Mouse (Mus musculus): Measurements from ENCODE around the gene Abr. TPM values are rescaled to one million over a fixed set of nuclear protein-coding genes. Genes with fewer than 3 reads are reported as not detected.

Gene Abr
- polyA plus RNA-seq, 1 experiment from 2014 or later = 30.7 TPM

- H3K36me3 ChIP-seq (ENCODE audit: insufficient read depth, low read length) = peaks cover 15% of the 10 kb centered on the region
- H3K4me1 ChIP-seq (replicated peaks; ENCODE audit: insufficient read depth, low read length) = peaks cover 7% of the 10 kb centered on the region; the same call in 1 of the 2 replicates
- H3K4me3 ChIP-seq (replicated peaks; ENCODE audit: low read depth, low read length) = no peak overlapping the region
- no peak overlapping the region for H3K4me2 ChIP-seq (ENCODE audit: low read length)
- WGBS = 42% methylated on average over 10 of the region's 10 CpGs
- no peak overlapping the region for H3K9ac ChIP-seq (ENCODE audit: low read depth, low read length)
- H3K27me3 ChIP-seq (ENCODE audit: insufficient read depth, low read length) = no peaks in the 10 kb centered on the region
- no peak for TF ChIP-seq CTCF (IDR thresholded peaks at IDR 0.05; ENCODE audit: low read depth)
- ATAC-seq (replicated peaks; ENCODE audit: low FRiP score, low read depth) (no peak), DNase-seq (ENCODE audit: low spot score) (peak; percentile 52)
- no peak overlapping the region for H3K27ac ChIP-seq
- no peaks in the 10 kb centered on the region for H3K9me3 ChIP-seq (replicated peaks; ENCODE audit: low read length)
Observed at GRCm38 (mm10) chr11:76467073-76467472, 155.0 kb downstream of the Abr start.

GRCm38 (mm10) chr11:76465879-76466278 lies 156.2 kb downstream of the Abr start:
- no peaks in the 10 kb centered on the region for H3K27me3 ChIP-seq (ENCODE audit: insufficient read depth, low read length)
- no peak overlapping the region for H3K9ac ChIP-seq (ENCODE audit: low read depth, low read length)
- H3K36me3 ChIP-seq (ENCODE audit: insufficient read depth, low read length) = peaks cover 24% of the 10 kb centered on the region
- H3K27ac ChIP-seq = no peak overlapping the region
- WGBS = 46% methylated on average over 4 of the region's 4 CpGs
- no peak overlapping the region for H3K4me3 ChIP-seq (replicated peaks; ENCODE audit: low read depth, low read length)
- no peak overlapping the region for H3K4me2 ChIP-seq (ENCODE audit: low read length)
- no peak for TF ChIP-seq CTCF (IDR thresholded peaks at IDR 0.05; ENCODE audit: low read depth)
- peaks cover 7% of the 10 kb centered on the region; the same call in 1 of the 2 replicates for H3K4me1 ChIP-seq (replicated peaks; ENCODE audit: insufficient read depth, low read length)
- DNase-seq (ENCODE audit: low spot score) = peak; percentile 37
- no peak for ATAC-seq (replicated peaks; ENCODE audit: low FRiP score, low read depth)
- H3K9me3 ChIP-seq (replicated peaks; ENCODE audit: low read length) = no peaks in the 10 kb centered on the region

GRCm38 (mm10) chr11:76461696-76462095 lies 160.4 kb downstream of the Abr start:
- Histone ChIP-seq H3K4me2 (ENCODE audit: low read length) (no peak overlapping the region), H3K4me1 (replicated peaks; ENCODE audit: insufficient read depth, low read length) (no peaks in the 10 kb centered on the region), H3K27me3 (ENCODE audit: insufficient read depth, low read length) (no peaks in the 10 kb centered on the region), H3K4me3 (replicated peaks; ENCODE audit: low read depth, low read length) (no peak overlapping the region), H3K9me3 (replicated peaks; ENCODE audit: low read length) (no peaks in the 10 kb centered on the region), H3K9ac (ENCODE audit: low read depth, low read length) (no peak overlapping the region), H3K27ac (no peak overlapping the region), H3K36me3 (ENCODE audit: insufficient read depth, low read length) (peaks cover 33% of the 10 kb centered on the region)
- WGBS = 79% methylated on average over 5 of the region's 5 CpGs
- ATAC-seq (replicated peaks; ENCODE audit: low FRiP score, low read depth) (no peak), DNase-seq (ENCODE audit: low spot score) (no peak)
- no peak for TF ChIP-seq CTCF (IDR thresholded peaks at IDR 0.05; ENCODE audit: low read depth)

GRCm38 (mm10) chr11:76461201-76461600 lies 160.9 kb downstream of the Abr start:
- Histone ChIP-seq H3K4me3 (replicated peaks; ENCODE audit: low read depth, low read length) (no peak overlapping the region), H3K36me3 (ENCODE audit: insufficient read depth, low read length) (peaks cover 33% of the 10 kb centered on the region), H3K9me3 (replicated peaks; ENCODE audit: low read length) (no peaks in the 10 kb centered on the region), H3K9ac (ENCODE audit: low read depth, low read length) (no peak overlapping the region), H3K4me2 (ENCODE audit: low read length) (no peak overlapping the region), H3K27ac (no peak overlapping the region), H3K4me1 (replicated peaks; ENCODE audit: insufficient read depth, low read length) (no peaks in the 10 kb centered on the region), H3K27me3 (ENCODE audit: insufficient read depth, low read length) (no peaks in the 10 kb centered on the region)
- 44% methylated on average over 6 of the region's 6 CpGs for WGBS
- DNase-seq (ENCODE audit: low spot score) (no peak), ATAC-seq (replicated peaks; ENCODE audit: low FRiP score, low read depth) (no peak)
- TF ChIP-seq CTCF (IDR thresholded peaks at IDR 0.05; ENCODE audit: low read depth) = no peak

GRCm38 (mm10) chr11:76459489-76459888 lies 162.6 kb downstream of the Abr start:
- no peaks in the 10 kb centered on the region for H3K9me3 ChIP-seq (replicated peaks; ENCODE audit: low read length)
- H3K4me2 ChIP-seq (ENCODE audit: low read length) = no peak overlapping the region
- no peaks in the 10 kb centered on the region for H3K27me3 ChIP-seq (ENCODE audit: insufficient read depth, low read length)
- no peak overlapping the region for H3K9ac ChIP-seq (ENCODE audit: low read depth, low read length)
- H3K27ac ChIP-seq = no peak overlapping the region
- DNase-seq (ENCODE audit: low spot score) (no peak), ATAC-seq (replicated peaks; ENCODE audit: low FRiP score, low read depth) (no peak)
- no peak overlapping the region for H3K4me3 ChIP-seq (replicated peaks; ENCODE audit: low read depth, low read length)
- H3K4me1 ChIP-seq (replicated peaks; ENCODE audit: insufficient read depth, low read length) = no peaks in the 10 kb centered on the region
- peak; percentile 19; the same call in 1 of the 2 replicates for TF ChIP-seq CTCF (IDR thresholded peaks at IDR 0.05; ENCODE audit: low read depth)
- H3K36me3 ChIP-seq (ENCODE audit: insufficient read depth, low read length) = peaks cover 40% of the 10 kb centered on the region
- 59% methylated on average over 3 of the region's 3 CpGs for WGBS

GRCm38 (mm10) chr11:76458730-76459129 lies 163.4 kb downstream of the Abr start:
- no peaks in the 10 kb centered on the region for H3K9me3 ChIP-seq (replicated peaks; ENCODE audit: low read length)
- no peak overlapping the region for H3K9ac ChIP-seq (ENCODE audit: low read depth, low read length)
- ATAC-seq (replicated peaks; ENCODE audit: low FRiP score, low read depth) = no peak
- no peak for TF ChIP-seq CTCF (IDR thresholded peaks at IDR 0.05; ENCODE audit: low read depth)
- H3K27ac ChIP-seq = no peak overlapping the region
- no peak for DNase-seq (ENCODE audit: low spot score)
- WGBS = 75% methylated on average over 9 of the region's 9 CpGs
- H3K27me3 ChIP-seq (ENCODE audit: insufficient read depth, low read length) = no peaks in the 10 kb centered on the region
- no peak overlapping the region for H3K4me2 ChIP-seq (ENCODE audit: low read length)
- no peaks in the 10 kb centered on the region for H3K4me1 ChIP-seq (replicated peaks; ENCODE audit: insufficient read depth, low read length)
- H3K4me3 ChIP-seq (replicated peaks; ENCODE audit: low read depth, low read length) = no peak overlapping the region
- H3K36me3 ChIP-seq (ENCODE audit: insufficient read depth, low read length) = peaks cover 44% of the 10 kb centered on the region

GRCm38 (mm10) chr11:76456897-76457296 lies 165.2 kb downstream of the Abr start:
- no peak overlapping the region for H3K4me2 ChIP-seq (ENCODE audit: low read length)
- ATAC-seq (replicated peaks; ENCODE audit: low FRiP score, low read depth) (0 out of 2 replicates have a peak, but pooled peaks have one; percentile 34), DNase-seq (ENCODE audit: low spot score) (no peak)
- no peaks in the 10 kb centered on the region for H3K4me1 ChIP-seq (replicated peaks; ENCODE audit: insufficient read depth, low read length)
- 78% methylated on average over 10 of the region's 10 CpGs for WGBS
- no peak overlapping the region for H3K27ac ChIP-seq
- no peak for TF ChIP-seq CTCF (IDR thresholded peaks at IDR 0.05; ENCODE audit: low read depth)
- peaks cover 41% of the 10 kb centered on the region for H3K36me3 ChIP-seq (ENCODE audit: insufficient read depth, low read length)
- H3K4me3 ChIP-seq (replicated peaks; ENCODE audit: low read depth, low read length) = no peak overlapping the region
- H3K27me3 ChIP-seq (ENCODE audit: insufficient read depth, low read length) = no peaks in the 10 kb centered on the region
- no peak overlapping the region for H3K9ac ChIP-seq (ENCODE audit: low read depth, low read length)
- H3K9me3 ChIP-seq (replicated peaks; ENCODE audit: low read length) = no peaks in the 10 kb centered on the region

Measured in kidney, postnatal 0 days (tissue).